Mouse (Mus musculus): ENCODE results near the gene Gpr45. TPM values are rescaled to one million over a fixed set of nuclear protein-coding genes. Genes with fewer than 3 reads are reported as not detected.
"Not testable (repeated sequence)": the region's sequence is repeated elsewhere in the genome, so short reads cannot be mapped to it uniquely, and the experiment has no call there.

Gene Gpr45
- 0.28 and 0.32 TPM in 2 replicates for polyA plus RNA-seq (2012; rRNA removed)

- DNase-seq (ENCODE audit: low spot score) = no peak
Observed at GRCm38 (mm10) chr1:42952734-42953481, at the start of gene Gpr45. TSS of gene Gpr45 (plus strand) at chr1:42952872.

GRCm38 (mm10) chr1:42905148-42905547 is 47.5 kb upstream of the Gpr45 start:
- DNase-seq (ENCODE audit: low spot score) = no peak

- no peak for DNase-seq (ENCODE audit: low spot score)
Observed at GRCm38 (mm10) chr1:42906696-42907095, 46.0 kb upstream of the Gpr45 start.

- no peak for DNase-seq (ENCODE audit: low spot score)
Observed at GRCm38 (mm10) chr1:42907153-42907552, 45.5 kb upstream of the Gpr45 start.

- DNase-seq (ENCODE audit: low spot score) = no peak
Observed at GRCm38 (mm10) chr1:42915062-42915461, 37.6 kb upstream of the Gpr45 start.

GRCm38 (mm10) chr1:42916719-42917118 is 36.0 kb upstream of the Gpr45 start:
- no peak for DNase-seq (ENCODE audit: low spot score)

- no peak for DNase-seq (ENCODE audit: low spot score)
Observed at GRCm38 (mm10) chr1:42917908-42918307, 34.8 kb upstream of the Gpr45 start.

- no peak for DNase-seq (ENCODE audit: low spot score)
Observed at GRCm38 (mm10) chr1:42923924-42924323, 28.7 kb upstream of the Gpr45 start.

- DNase-seq (ENCODE audit: low spot score) = no peak
Observed at GRCm38 (mm10) chr1:42933613-42934012, 19.1 kb upstream of the Gpr45 start.

- no peak for DNase-seq (ENCODE audit: low spot score)
Observed at GRCm38 (mm10) chr1:42948486-42948885, 4.2 kb upstream of the Gpr45 start.

- no peak for DNase-seq (ENCODE audit: low spot score)
Observed at GRCm38 (mm10) chr1:42953482-42953822, 780 bp downstream of the Gpr45 start.

- DNase-seq (ENCODE audit: low spot score) = no peak
Observed at GRCm38 (mm10) chr1:42956828-42957227, 4.2 kb downstream of the Gpr45 start.

- DNase-seq (ENCODE audit: low spot score) = no peak
Observed at GRCm38 (mm10) chr1:42983082-42983771, 30.6 kb downstream of the Gpr45 start.

GRCm38 (mm10) chr1:42984119-42984518 is 31.4 kb downstream of the Gpr45 start:
- DNase-seq (ENCODE audit: low spot score) = no peak

- DNase-seq (ENCODE audit: low spot score) = no peak
Observed at GRCm38 (mm10) chr1:42988996-42989395, 36.3 kb downstream of the Gpr45 start.

- no peak for DNase-seq (ENCODE audit: low spot score)
Observed at GRCm38 (mm10) chr1:43006051-43006514, 53.4 kb downstream of the Gpr45 start.

GRCm38 (mm10) chr1:43006524-43006923 is 53.9 kb downstream of the Gpr45 start:
- DNase-seq (ENCODE audit: low spot score) = no peak

GRCm38 (mm10) chr1:43010461-43010860 is 57.8 kb downstream of the Gpr45 start:
- DNase-seq (ENCODE audit: low spot score) = no peak

GRCm38 (mm10) chr1:43015153-43015685 is 62.5 kb downstream of the Gpr45 start:
- not testable (repeated sequence) for DNase-seq (ENCODE audit: low spot score)

- DNase-seq (ENCODE audit: low spot score) = no peak
Observed at GRCm38 (mm10) chr1:43036014-43036413, 83.3 kb downstream of the Gpr45 start.

GRCm38 (mm10) chr1:43042271-43042670 is 89.6 kb downstream of the Gpr45 start:
- no peak for DNase-seq (ENCODE audit: low spot score)

- DNase-seq (ENCODE audit: low spot score) = no peak
Observed at GRCm38 (mm10) chr1:43045204-43045982, 92.7 kb downstream of the Gpr45 start.
